Mouse (Mus musculus) mammary gland, adult 2 months (tissue): Measurements from ENCODE around the gene Mtcl1. TPM values are rescaled to one million over a fixed set of nuclear protein-coding genes. Genes with fewer than 3 reads are reported as not detected.

ENCODE experiments used
- polyA plus RNA-seq: library from polyadenylated mRNA; depleted of rRNA; stranded (reverse); fragments of >200 nt; gene quantifications from 2 replicates; pipeline ENCODE4 v1.2.3, GENCODE M21; 2012; ENCODE audit warnings: low replicate concordance; rRNA removed

Mtcl1 gene
- 1.7 and 2.6 TPM in 2 replicates for polyA plus RNA-seq

DNA sequence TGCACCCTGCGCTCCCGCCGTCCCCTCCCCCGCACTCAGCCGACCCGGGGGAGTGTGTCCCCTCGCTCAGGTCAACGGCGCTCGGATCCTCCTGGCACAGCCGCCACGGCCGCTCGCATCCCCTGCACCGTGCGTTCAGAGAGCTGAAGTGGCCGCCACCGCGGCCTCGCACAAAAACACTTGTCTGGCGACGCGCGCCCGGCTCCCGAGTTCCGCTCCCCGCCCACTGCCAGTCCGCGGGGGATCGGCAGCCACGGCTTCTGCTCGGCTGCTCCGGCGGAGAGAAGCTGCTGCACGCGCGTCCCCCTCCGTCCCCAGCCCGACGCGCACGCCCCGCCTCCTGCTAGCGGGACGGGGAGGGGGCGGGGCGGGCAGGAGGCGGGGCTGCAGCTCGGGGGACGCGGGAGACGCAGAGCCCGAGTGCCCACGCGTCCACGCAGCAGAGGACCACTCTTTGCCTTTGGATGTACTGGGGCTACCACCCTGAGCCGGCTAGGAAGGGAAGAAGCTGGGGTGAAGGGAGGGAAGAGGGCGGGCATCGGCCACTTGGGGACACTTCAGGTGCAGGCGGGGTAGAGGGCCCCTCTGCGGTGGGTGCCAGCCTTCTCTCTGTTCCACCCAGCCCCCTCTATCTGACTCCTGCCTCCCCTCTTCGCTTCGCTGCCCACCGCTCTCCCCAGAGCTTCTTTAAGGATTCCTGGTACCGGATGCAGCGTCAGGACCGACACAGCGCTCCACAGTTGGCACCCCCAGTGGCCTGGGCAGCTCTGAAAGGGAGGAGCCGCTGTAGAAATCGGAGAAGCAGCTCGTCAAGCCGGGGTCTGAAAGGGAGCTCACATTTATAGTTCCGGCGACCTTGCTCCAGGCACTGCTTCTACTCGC, at the start of gene Mtcl1:
Gene Mtcl1 (minus strand): TSS at position 291 of the 882 bp plus-strand sequence.

Other genes with a start within 250 kb of the Mtcl1 start
- 26.4 and 33.6 TPM in 2 replicates for gene Rab12, start 70.0 kb upstream of the Mtcl1 start, polyA plus RNA-seq
- 0.06 TPM in 1 of 2 replicates, not detected in the other for gene Themis3, start 144.9 kb upstream of the Mtcl1 start, polyA plus RNA-seq